Mouse (Mus musculus) ES-E14 (cell line): ENCODE results near the gene Cdk1.

Experiments used
- CHD2 ChIP-seq: IDR thresholded peaks from 2 replicates; pipeline ENCODE4 v1.6.1; 2014; ENCODE audit warnings: mild to moderate bottlenecking, low read depth, low read length, inconsistent platforms
- HCFC1 ChIP-seq: IDR thresholded peaks from 2 replicates; pipeline ENCODE4 v1.6.1; 2012; ENCODE audit warnings: low read length, inconsistent platforms, borderline replicate concordance; ENCODE audit not compliant: insufficient read depth
- ZNF384 ChIP-seq: IDR thresholded peaks from 2 replicates; pipeline ENCODE4 v1.6.1; 2012; ENCODE audit warnings: low read depth, low read length, inconsistent platforms

DNA sequence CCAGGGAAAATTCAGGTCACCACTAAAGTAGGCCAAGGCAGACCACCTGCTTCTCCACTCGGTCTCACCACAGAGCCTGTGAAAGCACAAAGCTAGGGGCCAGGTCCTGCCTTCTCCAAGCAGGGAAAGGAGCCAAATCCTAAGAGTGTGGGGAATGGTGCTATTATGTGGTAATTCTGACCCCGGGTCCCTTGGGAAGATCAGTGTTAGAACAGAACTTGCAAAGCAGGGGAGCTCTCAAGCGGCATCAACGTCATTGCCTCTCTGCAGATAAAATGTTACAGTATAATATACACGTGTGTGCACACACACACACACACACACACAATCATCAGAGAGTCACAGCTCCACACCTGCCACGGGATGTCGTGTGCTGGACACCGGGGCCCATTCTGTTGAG, 62.0 kb downstream of the Cdk1 start:
- TF ChIP-seq HCFC1 (no peak), CHD2 (no peak), ZNF384 (no peak)
